Mouse (Mus musculus) embryonic facial prominence, embryonic 10.5 days (tissue): Measurements from ENCODE around the gene Adamts12. TPM values are rescaled to one million over a fixed set of nuclear protein-coding genes. Genes with fewer than 3 reads are reported as not detected.

ENCODE experiments used
- DNase-seq: peaks from one replicate; pipeline ENCODE4 v3.0.0-alpha.2; 2017; ENCODE audit warnings: low spot score
- H3K27ac ChIP-seq: fragments of 300-500 bp; sonication (generic); replicated peaks from 2 replicates; pipeline ENCODE4 v1.5.1; 2016; ENCODE audit warnings: mild to moderate bottlenecking
- H3K27me3 ChIP-seq: fragments of 300-500 bp; sonication (generic); replicated peaks from 2 replicates; pipeline ENCODE4 v1.6.1; 2016; ENCODE audit warnings: low read depth, mild to moderate bottlenecking; ENCODE audit not compliant: poor library complexity, severe bottlenecking
- H3K36me3 ChIP-seq: fragments of 300-500 bp; sonication (generic); replicated peaks from 2 replicates; pipeline ENCODE4 v1.6.1; 2016; ENCODE audit warnings: mild to moderate bottlenecking, moderate library complexity
- H3K4me1 ChIP-seq: fragments of 300-500 bp; sonication (generic); 2 replicates; pipeline ENCODE4 v1.6.1; 2016
- H3K4me3 ChIP-seq: fragments of 300-500 bp; sonication (generic); 2 replicates; pipeline ENCODE4 v1.5.1; 2016; ENCODE audit warnings: mild to moderate bottlenecking, moderate library complexity
- H3K9me3 ChIP-seq: fragments of 300-500 bp; sonication (generic); 2 replicates; pipeline ENCODE4 v1.6.1; 2016; ENCODE audit warnings: mild to moderate bottlenecking
- WGBS: fragments of 180-500 bp; shearing (Covaris S2); methylation state at CpG from one replicate; pipeline ENCODE4 v1.1.7; 2016; 5-methylcytosine and 5-hydroxymethylcytosine counted together
- polyA plus RNA-seq: library from polyadenylated mRNA; unstranded; fragments of >200 nt; fragmentation: Nextera tagmentation; extraction: Ambion mirVana; gene quantifications from 2 replicates; pipeline ENCODE4 v1.2.1, GENCODE M21; 2016

The Adamts12 gene
- polyA plus RNA-seq, 1 experiment from 2014 or later = 1.8 TPM

GRCm38 (mm10) chr15:11192762-11193161 lies 128.2 kb downstream of the Adamts12 start:
- H3K27me3 ChIP-seq = no peaks in the 10 kb centered on the region
- 81% methylated on average over 2 of the region's 2 CpGs for WGBS
- H3K4me3 ChIP-seq = no peak overlapping the region
- no peaks in the 10 kb centered on the region for H3K36me3 ChIP-seq
- H3K27ac ChIP-seq = no peak overlapping the region
- no peaks in the 10 kb centered on the region for H3K4me1 ChIP-seq
- no peak for DNase-seq
- H3K9me3 ChIP-seq = no peaks in the 10 kb centered on the region

- Histone ChIP-seq H3K27me3 (no peaks in the 10 kb centered on the region), H3K36me3 (no peaks in the 10 kb centered on the region), H3K4me1 (no peaks in the 10 kb centered on the region), H3K9me3 (no peaks in the 10 kb centered on the region), H3K4me3 (no peak overlapping the region), H3K27ac (no peak overlapping the region)
- no peak for DNase-seq
- WGBS = 58% methylated on average over 6 of the region's 6 CpGs
Measured at GRCm38 (mm10) chr15:11197051-11197450, 132.5 kb downstream of the Adamts12 start.

DNA sequence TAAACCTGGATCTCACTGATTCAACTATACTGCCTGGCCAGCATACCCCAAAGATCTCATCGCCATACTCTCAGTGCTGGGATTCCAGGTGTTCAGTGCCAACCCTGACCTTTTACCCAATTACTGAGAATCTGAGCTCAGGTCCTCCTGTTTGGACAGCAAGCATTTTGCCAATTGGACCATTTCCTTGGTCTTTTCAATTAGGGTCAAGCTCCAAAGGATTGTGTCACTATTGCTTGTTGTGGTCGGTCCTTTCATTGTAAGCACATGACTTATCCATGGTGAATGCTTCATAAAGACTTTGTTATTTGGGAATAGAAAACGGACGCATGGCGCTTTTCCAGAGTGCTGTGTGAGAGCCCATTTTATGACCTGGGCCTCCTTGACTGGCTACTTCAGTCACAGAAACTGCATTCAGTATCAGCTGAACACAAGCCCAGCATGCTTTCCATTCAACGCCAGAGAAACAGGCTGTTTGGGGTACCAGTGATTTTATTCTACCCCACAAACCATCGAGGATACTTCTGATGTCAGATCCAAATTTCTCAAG lies 133.7 kb downstream of the Adamts12 start:
- 89% methylated on average over 7 of the region's 7 CpGs for WGBS

DNA sequence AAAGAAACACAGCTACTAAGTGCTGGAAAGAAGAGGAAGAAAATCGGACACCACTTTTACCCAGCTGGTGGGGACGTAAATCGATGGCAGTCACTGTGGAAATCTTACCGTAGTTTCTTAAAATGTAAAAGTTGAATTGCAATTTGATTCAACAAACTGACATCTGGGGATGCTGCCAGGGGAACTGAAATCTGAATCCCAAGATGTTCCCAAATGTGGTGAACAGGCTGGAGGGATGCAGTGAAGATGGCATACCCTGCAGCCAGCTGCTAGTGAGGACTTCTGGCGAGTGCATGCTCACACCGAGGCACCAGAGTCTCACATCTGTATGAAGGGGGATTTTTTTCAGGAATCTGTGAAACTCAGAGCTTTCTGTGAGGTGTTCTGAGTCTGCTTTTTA lies 138.5 kb downstream of the Adamts12 start:
- H3K27ac ChIP-seq = no peak overlapping the region
- WGBS = 81% methylated on average over 6 of the region's 6 CpGs
- H3K9me3 ChIP-seq = no peaks in the 10 kb centered on the region
- no peaks in the 10 kb centered on the region for H3K27me3 ChIP-seq
- no peaks in the 10 kb centered on the region for H3K4me1 ChIP-seq
- H3K36me3 ChIP-seq = no peaks in the 10 kb centered on the region
- DNase-seq = no peak
- no peak overlapping the region for H3K4me3 ChIP-seq

More for the DNA sequence above, 133.7 kb downstream of the Adamts12 start:
- Histone ChIP-seq H3K9me3 (no peaks in the 10 kb centered on the region), H3K4me1 (no peaks in the 10 kb centered on the region), H3K36me3 (no peaks in the 10 kb centered on the region), H3K27ac (no peak overlapping the region), H3K4me3 (no peak overlapping the region), H3K27me3 (no peaks in the 10 kb centered on the region)
- DNase-seq = no peak

DNA sequence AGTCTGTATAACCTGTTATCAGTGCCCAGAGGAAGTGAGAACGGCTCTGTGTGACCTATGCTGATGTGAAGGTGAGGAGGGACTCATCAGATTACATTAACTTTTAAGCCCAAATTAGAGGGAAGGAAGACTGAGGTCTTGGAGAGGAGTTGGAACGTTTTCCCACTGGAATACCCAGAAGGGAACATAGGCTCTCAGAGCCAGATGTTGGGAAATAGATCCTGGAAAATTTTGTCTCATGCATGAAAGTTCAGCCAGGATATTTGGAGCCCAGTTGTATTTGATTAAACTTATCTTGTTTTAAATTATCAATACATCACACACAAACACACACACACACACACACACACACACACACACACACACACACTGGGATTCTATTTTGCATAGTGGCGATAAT lies 140.3 kb downstream of the Adamts12 start:
- WGBS = 76% methylated on average over 3 of the region's 3 CpGs
- no peaks in the 10 kb centered on the region for H3K27me3 ChIP-seq
- no peak overlapping the region for H3K27ac ChIP-seq
- no peaks in the 10 kb centered on the region for H3K4me1 ChIP-seq
- DNase-seq = no peak
- H3K36me3 ChIP-seq = no peaks in the 10 kb centered on the region
- no peaks in the 10 kb centered on the region for H3K9me3 ChIP-seq
- H3K4me3 ChIP-seq = no peak overlapping the region

- Histone ChIP-seq H3K4me3 (no peak overlapping the region), H3K4me1 (peaks cover 14% of the 10 kb centered on the region), H3K27me3 (no peaks in the 10 kb centered on the region), H3K36me3 (no peaks in the 10 kb centered on the region), H3K9me3 (no peaks in the 10 kb centered on the region), H3K27ac (no peak overlapping the region)
- 44% methylated on average over 6 of the region's 6 CpGs for WGBS
- peak; percentile 66 for DNase-seq
Measured at GRCm38 (mm10) chr15:11210976-11211375, 146.4 kb downstream of the Adamts12 start.

DNA sequence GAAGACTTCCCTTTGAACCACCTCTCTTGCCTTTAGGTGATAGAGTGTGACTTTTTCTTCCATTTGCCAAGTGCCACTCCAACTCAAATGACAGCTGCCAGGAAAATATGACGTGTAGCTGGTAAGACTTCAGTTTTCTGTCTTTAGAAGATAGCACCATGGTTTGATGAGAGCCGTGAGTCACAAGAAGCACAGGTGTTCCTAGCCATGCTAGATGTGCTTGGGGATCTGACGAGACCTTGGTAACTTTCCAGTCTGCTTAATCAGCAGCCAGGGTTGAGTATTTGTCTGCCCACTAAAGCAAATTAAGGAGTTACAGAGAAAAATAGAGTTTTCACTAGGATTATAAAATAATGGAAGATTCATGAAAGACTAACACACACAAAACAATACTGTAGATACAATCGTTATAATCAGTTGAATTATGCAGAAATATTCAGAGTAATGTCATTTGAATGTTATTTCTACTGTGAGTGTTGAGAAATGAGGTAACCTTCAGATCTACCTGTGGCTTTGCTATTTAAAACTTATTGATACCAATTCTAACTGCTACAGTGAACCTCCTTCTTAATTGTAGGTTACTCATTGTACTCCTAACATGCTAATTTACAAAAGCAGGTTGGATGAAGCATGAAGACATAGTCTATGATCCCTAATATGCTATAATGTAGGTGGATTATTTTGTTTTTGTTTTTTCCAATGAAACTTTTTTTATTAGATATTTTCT lies 169.5 kb downstream of the Adamts12 start:
- Histone ChIP-seq H3K27ac (no peak overlapping the region), H3K36me3 (no peaks in the 10 kb centered on the region), H3K27me3 (no peaks in the 10 kb centered on the region), H3K4me3 (no peak overlapping the region), H3K9me3 (no peaks in the 10 kb centered on the region), H3K4me1 (no peaks in the 10 kb centered on the region)
- WGBS = 88% methylated on average over 4 of the region's 4 CpGs
- no peak for DNase-seq

DNA sequence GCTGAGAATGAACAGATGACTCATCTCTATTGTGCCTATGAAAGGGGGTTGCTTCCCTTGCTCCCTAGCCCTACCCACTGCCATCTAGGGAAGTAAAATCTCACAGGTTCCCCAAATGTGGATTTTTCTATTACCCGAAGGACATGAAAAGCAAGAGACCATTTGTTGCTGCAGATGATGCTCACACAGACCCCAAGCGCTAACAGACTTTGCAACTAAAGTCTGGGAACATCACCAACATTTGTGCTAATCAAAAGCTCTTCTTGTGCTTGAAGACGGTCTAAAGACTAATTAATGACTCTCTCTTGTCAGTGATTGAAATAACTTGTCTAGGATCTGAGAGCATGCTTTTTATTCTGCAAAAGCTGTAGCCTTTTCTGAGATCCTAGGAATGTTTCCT lies 175.8 kb downstream of the Adamts12 start:
- DNase-seq = no peak
- Histone ChIP-seq H3K4me3 (no peak overlapping the region), H3K27me3 (no peaks in the 10 kb centered on the region), H3K27ac (no peak overlapping the region), H3K36me3 (no peaks in the 10 kb centered on the region), H3K4me1 (no peaks in the 10 kb centered on the region), H3K9me3 (no peaks in the 10 kb centered on the region)
- 89% methylated on average over 3 of the region's 3 CpGs for WGBS

- no peak for DNase-seq
- Histone ChIP-seq H3K9me3 (no peaks in the 10 kb centered on the region), H3K27me3 (no peaks in the 10 kb centered on the region), H3K36me3 (no peaks in the 10 kb centered on the region), H3K4me1 (no peaks in the 10 kb centered on the region), H3K4me3 (no peak overlapping the region), H3K27ac (no peak overlapping the region)
- WGBS = 75% methylated on average over 2 of the region's 2 CpGs
Measured at GRCm38 (mm10) chr15:11241288-11241687, 176.7 kb downstream of the Adamts12 start.

DNA sequence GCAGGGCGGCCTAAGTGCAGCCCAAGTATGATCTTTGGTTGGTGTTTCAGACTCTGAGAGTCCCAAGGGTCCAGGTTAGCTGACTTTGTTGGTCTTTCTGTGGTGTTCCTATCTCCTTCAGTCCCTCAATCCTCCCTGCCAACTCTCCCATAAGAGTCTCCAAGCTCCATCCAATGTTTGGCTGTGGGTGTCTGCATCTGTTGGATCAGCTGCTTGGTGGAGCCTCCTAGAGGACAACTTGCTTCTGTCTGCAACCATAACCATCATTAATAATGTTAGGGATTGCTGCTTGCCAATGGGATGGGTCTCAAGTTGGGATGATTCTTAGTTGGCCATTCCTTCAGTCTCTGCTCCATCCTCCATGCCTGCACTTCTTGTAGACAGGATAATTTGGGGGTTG lies 181.8 kb downstream of the Adamts12 start:
- no peak for DNase-seq
- no peaks in the 10 kb centered on the region for H3K9me3 ChIP-seq
- no peaks in the 10 kb centered on the region for H3K36me3 ChIP-seq
- H3K27me3 ChIP-seq = no peaks in the 10 kb centered on the region
- WGBS = 87% methylated on average over 1 of the region's 1 CpGs
- H3K4me1 ChIP-seq = no peaks in the 10 kb centered on the region
- H3K27ac ChIP-seq = no peak overlapping the region
- H3K4me3 ChIP-seq = no peak overlapping the region

DNA sequence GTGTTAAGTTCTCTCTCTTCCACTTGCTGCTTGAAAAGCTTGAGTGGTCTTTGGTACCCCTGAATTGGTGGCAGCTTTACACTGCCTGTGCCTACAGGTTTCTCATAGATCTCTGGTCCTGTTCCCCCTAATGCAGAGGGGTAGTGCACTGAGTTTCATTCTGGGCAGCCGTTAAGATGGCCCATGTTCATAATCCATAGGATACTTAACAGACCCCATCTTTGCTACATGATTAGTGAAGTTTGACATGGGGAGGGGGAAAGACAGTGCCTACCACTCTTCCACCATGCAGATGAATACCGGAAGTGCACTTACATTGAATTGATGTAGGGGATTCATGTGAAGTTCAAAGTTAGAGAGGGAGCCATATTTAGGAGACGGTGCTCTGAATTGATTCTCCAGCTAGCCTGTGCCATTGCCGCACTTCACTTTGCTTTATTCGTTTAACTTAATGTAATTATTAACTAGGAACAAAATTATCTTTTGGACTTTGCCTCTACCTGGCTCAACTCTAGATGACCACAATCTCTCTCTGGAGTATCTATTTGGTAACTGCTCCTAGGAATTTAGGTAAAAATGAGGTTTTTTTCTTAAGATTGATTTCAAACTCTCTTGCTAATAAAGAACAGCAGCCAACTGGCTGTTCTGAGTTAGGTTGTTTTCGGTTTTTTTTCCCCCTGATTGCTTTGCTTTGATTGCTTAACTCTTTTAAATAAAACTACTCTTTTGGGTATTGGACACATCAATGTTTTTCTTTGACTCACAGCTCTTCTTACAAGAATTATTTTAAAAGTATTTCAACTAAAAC lies 214.9 kb downstream of the Adamts12 start:
- Histone ChIP-seq H3K27ac (no peak overlapping the region), H3K36me3 (no peaks in the 10 kb centered on the region), H3K4me1 (no peaks in the 10 kb centered on the region), H3K9me3 (no peaks in the 10 kb centered on the region), H3K27me3 (no peaks in the 10 kb centered on the region), H3K4me3 (no peak overlapping the region)
- WGBS = 94% methylated on average over 6 of the region's 6 CpGs
- no peak for DNase-seq

DNA sequence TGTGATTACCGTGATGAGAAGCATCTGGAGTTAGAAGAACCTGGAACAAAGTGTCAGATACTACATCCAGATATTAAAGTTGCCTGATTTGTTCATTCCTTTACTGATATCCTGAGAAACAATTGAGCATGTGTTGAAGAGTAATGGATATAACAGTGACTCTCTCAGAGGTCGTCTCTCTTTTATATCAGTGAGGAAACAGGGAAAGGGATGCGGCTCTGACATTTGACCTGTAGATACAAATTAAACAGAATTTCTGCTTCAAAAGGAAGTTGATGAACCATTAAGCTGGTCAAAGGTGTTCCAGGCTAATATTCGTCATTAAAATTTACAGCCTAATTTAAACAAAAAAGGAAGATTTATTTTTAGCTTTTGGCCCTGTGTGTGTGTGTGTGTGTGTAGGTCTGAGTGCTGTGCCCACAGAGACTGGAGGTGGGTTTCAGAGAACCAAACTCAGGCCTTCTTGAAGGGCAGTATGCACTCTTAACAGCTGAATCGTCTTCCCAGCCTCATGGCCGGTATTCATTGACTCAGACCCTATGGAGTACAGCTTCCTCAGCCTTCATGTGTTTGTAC lies 216.2 kb downstream of the Adamts12 start:
- H3K4me3 ChIP-seq = no peak overlapping the region
- no peak overlapping the region for H3K27ac ChIP-seq
- no peaks in the 10 kb centered on the region for H3K9me3 ChIP-seq
- no peaks in the 10 kb centered on the region for H3K4me1 ChIP-seq
- no peaks in the 10 kb centered on the region for H3K36me3 ChIP-seq
- DNase-seq = no peak
- WGBS = 83% methylated on average over 6 of the region's 6 CpGs
- no peaks in the 10 kb centered on the region for H3K27me3 ChIP-seq
